Mouse (Mus musculus) layer of hippocampus, adult 9-11 months (tissue): ENCODE measurements around the gene Mgat4b.

ENCODE experiments used
- DNase-seq: peaks from one replicate; pipeline ENCODE4 v3.0.0; 2022

Gene Mgat4b

DNA sequence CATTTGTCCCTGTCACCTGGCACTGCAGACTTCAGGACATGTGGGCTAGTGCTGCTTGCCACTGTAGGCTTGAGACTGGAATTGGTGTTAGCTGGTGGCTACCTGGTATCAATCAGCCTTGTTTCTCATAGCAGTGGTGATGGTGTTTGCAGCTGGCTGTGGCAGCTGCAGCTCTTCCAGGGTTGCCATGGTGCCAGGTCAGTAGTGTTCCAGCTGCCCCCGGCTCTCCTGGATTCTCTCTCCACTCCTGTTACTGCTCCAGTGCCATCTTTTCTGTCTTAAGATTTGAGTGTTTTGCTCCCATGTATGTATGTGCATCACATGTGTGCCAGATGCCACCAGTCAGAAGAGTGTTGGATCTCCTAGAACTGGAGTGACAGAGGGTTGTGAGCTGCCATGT, 42.7 kb downstream of the Mgat4b start:
- no peak for DNase-seq

DNA sequence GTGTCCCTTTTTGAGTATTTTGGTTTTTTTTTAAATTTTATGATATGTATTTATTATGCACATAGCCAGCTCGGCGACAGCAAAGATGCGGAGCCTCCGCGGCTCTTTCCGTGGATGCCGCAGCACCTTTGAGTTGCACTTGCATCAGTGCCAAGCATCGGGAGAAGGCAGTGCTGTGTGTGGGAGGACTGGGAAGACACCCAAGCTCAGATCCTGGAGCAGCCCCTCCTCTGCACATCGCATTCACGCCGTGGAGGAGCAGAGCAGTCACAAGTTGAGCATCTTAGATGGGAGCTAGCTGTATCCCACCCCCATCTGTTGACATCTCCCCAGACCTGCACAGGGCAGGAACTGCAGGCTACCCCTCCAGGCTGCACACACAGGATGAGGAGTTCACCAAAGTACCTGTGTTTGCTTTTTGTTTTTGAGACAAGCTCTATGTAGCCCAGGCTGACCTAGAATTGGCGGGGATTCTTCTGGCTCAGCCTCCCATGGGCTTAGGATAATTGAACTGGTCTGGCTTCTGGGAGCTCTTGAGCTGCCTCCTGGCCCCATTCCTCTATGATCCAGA, 43.4 kb downstream of the Mgat4b start:
- peak; percentile 87 for DNase-seq

DNA sequence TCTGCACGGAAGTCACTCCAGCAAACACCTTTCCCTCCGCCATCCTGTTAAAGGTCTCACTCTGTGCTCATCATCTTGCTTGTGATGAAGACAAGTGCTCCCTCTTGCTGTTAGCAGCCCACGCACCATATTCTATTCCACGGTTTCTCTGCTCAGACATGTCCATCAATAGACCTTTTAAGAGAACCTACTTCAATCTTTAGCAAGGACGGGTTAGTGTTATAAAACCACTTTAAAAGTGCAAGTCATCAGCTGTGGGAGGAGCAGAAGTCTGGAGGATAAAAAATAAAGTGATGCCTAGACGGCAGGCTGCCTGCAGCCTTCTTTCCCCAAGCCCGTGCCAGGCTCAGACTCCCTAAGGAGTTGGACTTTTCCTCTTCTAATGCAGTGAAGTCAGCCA, 45.9 kb downstream of the Mgat4b start:
- DNase-seq = no peak

DNA sequence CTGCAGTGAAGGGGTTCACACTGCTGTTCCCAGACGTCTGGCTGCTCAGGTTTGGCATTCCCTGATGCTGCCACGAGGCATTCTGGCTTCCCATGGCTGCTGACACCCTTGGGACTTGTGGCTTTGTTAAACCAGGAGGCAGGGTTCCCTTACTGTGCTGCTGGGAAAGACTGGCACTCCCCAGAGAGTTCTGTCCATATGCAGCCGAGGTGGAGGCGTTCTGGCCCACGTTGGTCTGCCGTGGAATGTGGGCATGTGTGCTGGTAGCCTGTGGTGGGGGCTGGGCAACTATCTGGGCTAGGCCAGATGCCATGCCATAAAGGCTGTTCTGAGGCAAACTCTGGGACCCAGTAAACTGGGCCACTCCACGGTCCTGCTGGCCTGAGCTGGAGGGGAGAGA, 47.6 kb downstream of the Mgat4b start:
- DNase-seq = peak; percentile 79

DNA sequence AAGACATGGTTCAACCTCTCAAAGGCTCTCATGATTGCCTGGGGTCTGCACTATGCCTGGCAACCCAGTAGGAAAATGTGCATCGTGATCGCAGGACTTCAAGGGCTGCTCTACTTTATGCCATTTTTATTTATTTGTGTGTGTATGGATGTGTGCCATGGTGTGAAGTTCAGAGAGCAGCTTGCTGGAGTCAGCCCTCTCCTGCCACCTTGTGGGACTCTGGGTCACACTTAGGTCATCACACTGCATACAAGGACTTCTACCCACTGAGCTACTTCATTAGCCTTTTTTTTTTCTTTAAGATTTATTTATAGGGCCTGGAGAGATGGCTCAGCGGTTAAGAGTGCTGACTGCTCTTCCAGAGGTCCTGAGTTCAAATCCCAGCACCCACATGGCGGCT, 51.3 kb downstream of the Mgat4b start:
- DNase-seq = no peak

DNA sequence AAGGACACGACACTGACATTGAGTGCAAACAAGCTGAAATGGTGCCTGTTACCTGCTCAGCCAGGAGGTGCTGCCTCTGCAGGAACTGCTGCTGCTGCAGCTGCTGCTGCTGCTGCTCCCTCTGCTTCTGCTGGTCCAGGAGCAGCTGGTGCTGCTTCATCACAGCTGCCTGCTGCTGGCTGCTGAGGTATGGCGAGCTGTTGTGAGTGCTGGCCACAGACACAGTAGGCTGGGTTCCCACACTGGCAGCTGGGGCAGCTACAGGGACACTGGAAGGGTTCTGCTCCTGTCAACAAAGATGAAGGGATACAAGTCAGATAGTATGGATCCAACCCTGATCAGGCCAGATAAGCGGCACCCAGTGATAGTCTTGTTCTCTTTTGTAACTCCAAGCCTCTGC, 52.5 kb downstream of the Mgat4b start:
- no peak for DNase-seq

DNA sequence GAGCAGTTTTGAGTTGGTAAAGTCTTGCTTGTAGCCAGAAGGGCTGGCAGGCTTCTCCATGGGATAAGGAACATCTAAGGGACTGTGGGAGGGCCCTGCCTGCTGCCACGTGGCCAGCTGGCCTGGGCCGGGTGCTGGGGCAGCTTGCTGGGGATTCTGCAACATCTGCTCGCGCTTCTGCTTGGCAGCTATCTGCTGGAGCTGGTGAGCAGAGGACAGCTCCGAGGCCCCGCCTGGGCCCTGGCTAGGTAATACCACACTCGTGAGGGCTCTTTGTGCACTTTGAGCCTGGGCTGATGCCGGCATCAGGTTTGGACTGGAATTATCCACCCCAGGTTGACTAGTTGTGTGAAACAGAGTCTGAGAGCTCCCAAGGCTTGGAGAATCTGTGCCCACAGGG, 55.2 kb downstream of the Mgat4b start:
- peak; percentile 47 for DNase-seq

DNA sequence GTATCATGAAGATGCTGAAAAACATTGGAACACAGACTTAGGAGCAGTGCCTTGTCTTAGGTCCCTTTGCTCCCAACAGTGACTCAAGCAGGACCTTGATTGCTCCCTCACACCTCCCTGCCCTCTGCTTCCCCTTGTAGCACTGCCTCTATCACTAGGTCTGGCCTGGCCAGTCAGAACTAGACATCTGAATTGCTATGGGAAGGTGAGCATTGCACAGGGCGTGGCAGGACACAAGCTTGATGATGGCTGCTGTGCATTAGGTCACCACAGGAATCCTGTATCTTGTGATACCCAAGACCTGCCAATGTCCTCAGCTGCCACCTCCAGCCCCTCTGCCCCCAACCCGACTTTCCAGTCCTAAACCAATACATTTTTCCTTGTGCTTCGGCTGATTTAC, 56.3 kb downstream of the Mgat4b start:
- DNase-seq = no peak

DNA sequence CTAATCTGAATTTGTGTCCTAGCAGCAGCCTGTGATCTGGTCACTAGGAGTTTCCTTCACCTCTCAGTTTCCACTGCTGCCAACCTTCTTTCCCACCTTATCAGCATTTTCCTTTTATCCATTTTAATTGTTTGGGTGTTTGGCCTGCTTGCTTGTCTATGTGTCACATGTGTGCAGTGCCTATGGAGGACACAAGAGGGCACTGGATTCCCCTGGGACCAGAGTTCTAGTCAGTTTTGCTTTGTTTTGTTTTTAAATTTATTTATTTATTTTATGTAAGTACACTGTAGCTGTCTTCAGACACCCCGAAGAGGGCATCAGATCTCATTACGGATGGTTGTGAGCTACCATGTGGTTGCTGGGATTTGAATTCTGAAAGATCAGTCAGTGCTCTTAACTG, 58.5 kb downstream of the Mgat4b start:
- no peak for DNase-seq

DNA sequence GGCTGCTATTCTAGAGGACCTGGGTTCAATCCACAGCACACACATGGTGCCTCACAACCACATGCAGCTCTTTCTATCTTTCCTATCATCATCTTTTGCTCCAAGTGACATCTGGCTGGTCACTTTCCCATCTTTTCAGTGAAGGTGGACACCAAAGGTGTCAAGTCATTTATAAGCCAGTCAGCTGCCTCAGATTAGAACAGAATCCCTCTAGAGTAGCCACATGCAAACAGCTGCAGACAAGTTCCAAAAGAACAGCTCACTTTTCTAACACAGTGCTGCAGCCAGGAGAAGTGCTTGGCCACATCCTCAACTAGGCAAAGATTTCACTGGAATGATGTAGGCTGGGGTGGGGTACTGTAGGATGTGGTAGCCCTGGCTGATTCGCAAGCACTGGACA, 59.2 kb downstream of the Mgat4b start:
- no peak for DNase-seq

DNA sequence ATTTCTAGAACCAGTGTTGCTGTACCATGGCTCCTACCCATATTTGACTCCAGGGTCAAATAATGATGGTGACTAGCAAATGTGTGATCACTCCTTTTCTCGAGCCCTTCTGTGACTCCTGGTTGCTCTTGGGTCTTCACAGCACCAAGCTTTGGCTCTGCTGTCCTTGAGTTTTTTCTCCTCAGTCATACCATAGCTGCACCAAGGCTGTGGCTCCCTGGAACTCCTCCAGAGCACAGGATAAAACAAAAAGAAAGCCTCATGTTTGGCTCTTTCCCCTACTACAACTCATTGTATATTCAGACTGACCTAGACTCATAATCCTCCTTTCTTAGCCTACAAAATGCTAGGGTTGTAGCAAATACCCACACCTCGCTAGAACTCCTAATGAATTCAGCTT, 62.1 kb downstream of the Mgat4b start:
- no peak for DNase-seq

DNA sequence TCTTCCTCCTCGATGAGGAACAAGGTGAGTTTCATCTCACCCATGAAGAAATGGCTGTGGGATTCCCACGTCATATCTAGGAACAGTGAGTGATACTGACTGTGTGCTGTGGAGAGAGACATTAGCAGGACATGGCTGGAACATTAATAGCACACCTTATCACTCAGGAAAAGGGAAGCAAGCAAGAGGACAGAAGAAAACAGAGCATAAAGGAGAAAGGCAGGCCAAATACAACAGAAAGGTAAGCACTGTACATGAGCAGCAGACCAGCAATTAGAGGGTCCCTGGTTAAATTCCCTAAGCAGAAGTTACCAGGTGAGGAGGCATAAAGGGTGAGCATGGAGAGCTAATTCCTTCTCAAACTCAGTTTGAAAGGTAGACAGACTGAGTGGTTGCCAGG, 64.4 kb downstream of the Mgat4b start:
- DNase-seq = no peak

DNA sequence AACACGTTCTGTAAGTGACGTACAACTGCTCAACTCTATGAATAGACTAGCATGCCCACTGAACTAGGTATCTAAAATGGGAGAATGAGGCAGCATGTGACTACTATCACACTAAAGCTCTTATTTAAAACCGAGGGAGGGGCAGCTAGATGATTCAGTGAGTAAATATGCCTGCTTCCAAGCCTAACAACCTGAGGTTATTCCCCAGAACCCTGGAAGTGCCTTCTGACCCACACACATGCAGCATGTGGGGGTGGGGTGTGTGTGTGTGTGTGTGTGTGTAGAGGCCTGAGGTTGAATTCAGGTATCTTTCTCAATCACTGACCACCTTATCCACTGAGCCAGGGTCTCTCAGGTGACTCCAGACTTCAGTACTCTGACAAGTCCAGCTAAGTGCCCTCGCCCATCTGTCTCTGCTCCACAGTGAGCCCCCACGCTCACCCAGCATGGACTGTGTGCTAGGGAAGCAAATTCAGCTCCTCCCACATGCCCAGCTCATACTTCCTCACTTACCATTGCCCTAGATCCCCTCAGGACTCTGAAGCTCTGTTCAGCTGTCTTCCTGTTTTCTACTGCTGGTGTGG, 65.0 kb downstream of the Mgat4b start:
- DNase-seq = peak; percentile 65

DNA sequence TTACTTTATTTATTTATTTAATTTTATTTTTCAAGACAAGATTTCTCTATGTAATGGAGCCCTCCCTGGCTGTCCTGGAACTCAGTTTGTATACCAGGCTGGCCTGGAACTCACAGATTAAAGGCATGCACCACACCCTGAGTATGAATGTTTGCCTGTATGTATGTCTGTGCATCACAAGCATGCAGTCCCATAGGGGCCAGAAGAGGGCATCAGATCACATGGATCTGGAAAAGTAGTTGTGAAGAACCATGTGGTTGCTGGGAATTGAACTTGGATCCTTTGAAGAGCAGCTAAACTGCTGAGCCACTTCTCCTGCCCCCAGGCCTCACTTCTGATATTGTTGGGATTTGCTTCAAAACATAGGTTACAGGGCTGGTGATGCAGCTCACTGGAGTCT, 66.3 kb downstream of the Mgat4b start:
- DNase-seq = no peak

DNA sequence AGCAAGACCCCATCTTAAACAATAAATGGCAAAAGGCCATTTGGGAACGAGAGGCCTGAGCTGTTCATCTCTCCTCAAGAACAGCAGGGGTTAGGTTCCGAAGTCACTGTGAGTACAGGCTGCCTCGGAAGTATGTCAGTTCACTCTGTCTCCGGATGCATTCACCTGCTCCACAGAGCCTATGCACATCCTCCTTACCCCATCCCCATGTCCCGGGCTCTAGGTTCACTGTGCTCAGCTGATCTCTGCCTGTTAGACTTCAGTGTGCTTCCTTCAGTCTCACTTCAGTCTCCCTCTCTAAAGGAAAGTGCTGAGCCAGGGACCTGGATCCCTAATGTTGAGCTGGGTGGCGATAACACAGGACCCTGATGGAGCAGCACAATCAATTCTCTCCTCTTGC, 67.0 kb downstream of the Mgat4b start:
- DNase-seq = no peak

DNA sequence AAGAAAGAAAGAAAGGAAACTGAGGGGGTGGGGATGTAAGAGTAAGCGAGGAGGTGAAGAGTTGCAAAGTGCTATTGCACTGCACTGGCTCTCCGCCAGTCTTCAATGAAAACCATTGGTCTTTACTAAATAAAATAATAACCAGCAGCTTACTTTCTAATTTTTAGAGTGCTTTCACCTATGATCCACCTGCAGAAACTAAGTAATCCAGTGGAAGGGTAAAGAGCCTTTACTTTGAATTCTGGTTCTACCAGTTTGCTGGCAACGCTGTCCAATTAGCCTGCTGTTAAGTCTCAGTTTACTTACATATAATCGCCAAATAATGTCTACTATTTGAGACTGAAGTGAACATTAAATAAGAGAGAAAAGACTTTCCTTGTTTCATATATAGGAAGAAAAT, 68.3 kb downstream of the Mgat4b start:
- DNase-seq = no peak

DNA sequence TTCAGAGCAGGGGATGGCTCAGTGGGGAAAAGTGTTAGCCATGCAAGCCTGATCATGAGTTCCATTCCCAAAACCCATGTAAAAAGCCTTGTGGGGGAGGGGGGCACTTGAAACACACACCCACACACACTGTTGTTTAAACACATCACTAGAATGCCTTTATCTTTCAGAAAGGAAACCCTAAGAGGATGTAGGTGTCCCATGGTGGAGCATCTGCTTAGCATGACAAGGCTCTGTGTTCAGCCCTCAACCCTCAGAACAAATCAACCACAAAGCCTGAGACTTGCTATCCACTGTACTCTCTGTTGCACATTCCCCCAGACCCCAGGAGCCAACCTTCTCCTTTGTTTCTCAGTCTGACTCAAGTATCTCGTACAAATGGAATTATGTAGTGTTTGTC, 69.4 kb downstream of the Mgat4b start:
- no peak for DNase-seq
